19 mouse cellular contexts compared by ENCODE assay signal in the genomic region with DNA sequence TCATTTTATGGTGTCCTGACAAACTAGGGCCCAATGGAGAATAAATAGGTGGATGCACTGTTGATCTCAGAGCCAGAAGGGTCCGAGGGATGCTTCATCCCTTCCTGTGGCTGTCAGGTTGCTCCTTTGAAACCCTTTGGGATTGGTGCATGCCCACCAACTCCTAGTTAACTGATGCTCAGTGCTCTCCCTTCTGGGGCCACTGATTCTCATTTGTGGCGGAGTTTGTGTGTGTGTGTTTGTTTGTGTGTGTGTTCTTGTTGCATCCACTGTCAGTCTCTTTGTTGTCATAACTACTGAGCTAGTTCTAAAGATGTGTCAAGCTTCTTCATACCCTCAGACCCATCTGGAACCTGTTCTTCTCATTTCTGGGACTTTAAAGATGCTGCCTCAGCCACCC. TPM values are rescaled to one million over a fixed set of nuclear protein-coding genes. Genes with fewer than 3 reads are reported as not detected.
"Had no signal": no experiment of that assay in that cellular context is flagged by ENCODE, and none has a peak within 500 bp of the region (broad histone marks: within the 10 kb centered on the region; RNA-seq: fewer than 3 reads in every experiment).

No protein-coding gene starts in this region.

- H3K27me3 ChIP-seq: kidney, embryonic 15.5 days; limb, embryonic 15.5 days; liver, embryonic 15.5 days had no signal

- H3K9me3 ChIP-seq: kidney, embryonic 15.5 days; limb, embryonic 15.5 days; liver, embryonic 15.5 days had no signal

- H3K4me3 ChIP-seq: kidney, embryonic 15.5 days; limb, embryonic 12.5 days; limb, embryonic 15.5 days; liver, embryonic 15.5 days had no signal

- DNase-seq: kidney, adult 11 months; kidney, adult 8-10 months; kidney, postnatal 10 days; kidney, postnatal 36 days; layer of hippocampus, postnatal 36 days; left cerebral cortex, postnatal 4 days; lung, adult 2 months; lung, postnatal 14 days; lung, postnatal 4 days; midbrain, embryonic 14.5 days; thymus, adult 18-20 months; thymus, postnatal 36 days had no signal

- H3K4me2 ChIP-seq: kidney, embryonic 15.5 days; limb, embryonic 12.5 days; limb, embryonic 15.5 days; liver, embryonic 15.5 days; midbrain, embryonic 11.5 days had no signal

- H3K9ac ChIP-seq: kidney, embryonic 15.5 days; limb, embryonic 12.5 days; limb, embryonic 15.5 days; liver, embryonic 15.5 days had no signal

- H3K27ac ChIP-seq: kidney, embryonic 15.5 days; limb, embryonic 12.5 days; limb, embryonic 15.5 days had no signal

- H3K36me3 ChIP-seq: kidney, embryonic 15.5 days; limb, embryonic 12.5 days; limb, embryonic 15.5 days; liver, embryonic 15.5 days had no signal

RNA-seq across cellular contexts. Expression of a gene that starts 9.7 kb away (rescaled TPM):
- total RNA-seq: megakaryocyte progenitor cell, adult 5-6 weeks; megakaryocyte-erythroid progenitor cell, adult 5-6 weeks had no signal
